Mouse (Mus musculus): ENCODE measurements around the gene Tedc1. TPM values are rescaled to one million over a fixed set of nuclear protein-coding genes. Genes with fewer than 3 reads are reported as not detected.

Tedc1 gene
- 13.3 TPM for total RNA-seq (2023)

DNA sequence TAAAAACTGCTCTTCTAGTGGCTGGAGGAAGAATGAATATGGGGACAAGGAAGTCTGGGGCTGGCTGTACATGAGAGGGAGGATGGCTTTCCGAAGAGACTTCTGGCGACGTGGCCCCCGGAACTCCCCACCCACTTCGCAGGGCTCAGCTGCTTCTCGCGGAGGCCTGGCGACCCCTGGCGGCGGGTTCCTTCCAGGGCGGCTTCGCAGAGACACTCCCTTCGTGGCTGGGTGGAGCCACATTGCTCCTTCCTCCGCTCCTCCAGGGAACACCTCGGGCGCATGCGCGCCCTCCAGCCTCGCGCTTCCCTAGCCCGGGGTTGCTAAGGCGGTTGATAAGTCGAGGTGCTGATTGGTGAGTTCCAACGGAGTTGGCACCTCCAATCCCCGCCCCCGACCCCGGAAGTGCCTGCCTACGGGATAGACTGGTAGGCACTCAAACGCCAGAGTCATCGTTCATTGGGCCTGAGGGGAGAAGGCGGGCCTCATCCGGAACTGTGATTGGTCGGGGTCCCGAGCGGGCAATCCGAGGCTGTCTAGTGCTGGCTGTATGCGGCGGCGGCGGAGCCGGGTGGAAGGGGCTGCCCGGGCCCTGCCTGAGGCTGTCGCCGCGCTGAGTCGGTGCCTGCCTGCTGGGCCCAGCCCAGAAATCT lies at the start of gene Tedc1:
Gene Tedc1, plus strand, starts transcription at position 535 of the 653 bp plus-strand sequence.

DNA sequence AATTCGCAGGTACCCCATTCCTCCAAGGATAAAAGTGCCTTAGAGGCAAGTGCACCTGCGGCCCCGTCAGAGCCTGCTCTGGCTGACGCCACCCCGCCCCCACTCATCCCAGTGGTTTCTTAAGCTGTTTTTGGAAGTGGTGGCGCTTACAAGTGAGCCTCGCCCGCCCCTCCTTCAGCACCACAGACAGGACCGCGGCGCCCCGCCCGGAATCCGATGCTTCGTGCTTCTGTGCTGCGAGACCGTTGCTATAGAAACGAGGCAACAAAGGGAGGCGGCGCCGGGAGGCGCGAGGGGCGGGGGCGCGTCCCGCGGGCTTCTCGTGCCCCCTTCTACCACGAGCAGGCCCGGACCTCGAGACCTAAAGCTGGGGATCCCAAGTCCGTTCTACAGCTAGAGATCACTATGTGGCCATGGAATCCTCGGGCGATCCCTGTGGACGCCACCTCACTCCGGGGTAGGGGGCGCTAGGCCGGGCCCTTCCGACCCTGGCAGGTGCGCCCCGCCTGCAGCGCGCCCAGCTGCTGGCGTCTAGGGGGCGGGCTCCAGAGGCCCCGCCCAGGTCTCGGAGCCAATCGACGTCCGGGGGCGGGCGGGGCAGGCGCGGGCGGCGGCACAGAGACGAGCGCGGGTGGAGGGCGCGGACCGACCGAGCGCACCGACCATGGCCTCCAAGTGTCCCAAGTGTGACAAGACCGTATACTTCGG lies 16.2 kb upstream of the Tedc1 start, which contains the start of gene Crip2:
Gene Crip2, plus strand, starts transcription at position 329 of the 708 bp plus-strand sequence.

DNA sequence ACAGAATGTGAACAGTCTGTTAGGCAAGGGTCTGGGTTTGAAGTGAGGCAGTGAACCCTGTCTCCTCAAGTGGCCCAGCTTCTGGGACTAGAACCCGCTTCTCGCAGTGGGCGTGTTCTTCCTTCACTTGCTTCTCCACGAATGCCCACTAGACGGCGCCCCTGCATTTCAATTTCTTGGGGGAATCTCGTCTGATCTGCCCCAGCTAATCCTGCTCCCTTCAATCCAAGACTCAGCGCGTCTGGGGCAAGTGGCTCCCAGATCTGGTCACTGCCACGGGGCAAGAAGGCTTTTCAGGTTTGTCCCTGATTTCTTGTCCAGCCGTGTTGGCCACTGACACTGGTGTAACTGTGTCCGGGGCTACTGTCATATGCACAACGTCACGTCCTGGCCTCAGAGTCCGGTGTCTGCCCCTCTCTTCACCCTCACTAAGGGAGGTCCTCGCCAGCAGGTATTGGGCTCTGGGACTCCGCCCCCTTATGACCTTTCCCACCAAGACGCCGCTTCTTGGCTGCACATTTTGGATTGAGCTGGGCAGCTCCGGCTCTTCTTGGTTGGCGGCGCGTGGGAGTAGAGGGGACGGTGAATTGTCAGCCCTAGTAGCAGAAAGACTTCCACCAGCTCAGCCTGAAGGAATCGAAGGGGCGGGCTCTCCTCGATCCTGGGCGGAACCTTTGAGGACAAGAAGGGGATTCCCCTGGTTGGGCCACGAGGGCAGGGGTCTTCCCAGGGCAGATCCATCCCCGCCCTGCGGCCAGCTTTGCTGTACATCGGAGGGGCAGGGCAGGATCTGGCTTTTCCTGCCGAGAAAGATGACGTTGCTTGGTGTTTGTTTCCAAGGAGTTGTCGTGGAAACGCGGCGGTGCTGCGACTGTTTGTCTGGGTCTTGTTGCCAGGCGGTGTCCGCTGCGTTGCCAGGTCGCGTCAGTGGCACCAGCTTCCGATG lies 9.8 kb upstream of the Tedc1 start, which contains the start of gene Crip1:
Gene Crip1, plus strand, starts transcription at position 205 of the 946 bp plus-strand sequence.

DNA sequence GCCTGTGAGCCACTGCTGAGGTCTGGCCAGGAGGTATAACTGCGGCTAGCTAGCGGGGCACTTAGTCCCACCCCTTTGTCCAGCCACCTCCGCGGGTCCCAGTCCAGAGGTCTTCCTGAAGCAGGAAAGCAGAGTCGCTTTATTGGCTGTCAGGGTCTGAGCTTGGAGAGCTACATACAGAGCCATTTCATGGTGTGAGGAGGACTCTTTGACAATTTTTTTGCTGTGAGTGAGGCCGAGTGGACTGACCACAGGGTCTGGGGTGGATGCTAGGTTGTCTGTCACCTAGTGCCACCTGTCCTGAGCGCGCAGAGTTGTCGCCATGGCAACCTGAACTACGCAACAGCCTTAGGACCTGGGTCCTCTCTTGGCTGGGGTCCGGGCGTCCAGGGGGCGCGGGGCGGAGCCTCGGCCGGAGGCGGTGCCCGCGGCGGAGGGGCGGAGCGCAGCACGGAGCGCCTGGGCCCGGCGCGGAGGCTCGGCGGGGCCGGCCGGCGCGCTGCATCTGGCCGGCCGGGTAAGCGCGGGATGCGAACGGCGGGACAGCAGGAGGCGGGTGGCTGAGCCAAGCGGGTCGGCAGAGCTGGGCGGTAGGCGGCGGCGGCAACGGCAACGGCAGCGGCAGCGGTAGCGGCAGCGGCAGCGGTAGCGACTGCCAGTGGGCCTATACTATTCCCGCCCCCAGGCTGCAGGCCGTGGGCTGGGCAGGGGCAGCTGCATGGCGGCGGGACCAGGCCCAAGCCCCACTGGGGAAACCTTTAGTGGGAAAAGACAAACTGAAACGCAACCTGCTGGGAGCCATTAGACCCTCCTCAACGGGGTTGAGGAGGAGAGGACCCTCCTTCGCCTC lies 29.4 kb downstream of the Tedc1 start, which contains the start of gene Tmem121:
Gene Tmem121, plus strand, starts transcription at position 489 of the 850 bp plus-strand sequence.

Other genes with a start within 250 kb of the Tedc1 start
- gene Jag2, start 226.6 kb upstream of the Tedc1 start, total RNA-seq (2023): 5.4 TPM
- 30.9 TPM for gene Nudt14, start 214.3 kb upstream of the Tedc1 start, total RNA-seq (2023)
- gene Btbd6, start 179.9 kb upstream of the Tedc1 start, total RNA-seq (2023): 39.7 TPM
- 222 TPM for gene Brf1, start 155.7 kb upstream of the Tedc1 start, total RNA-seq (2023)
- 77.9 TPM for gene Pacs2, start 141.9 kb upstream of the Tedc1 start, total RNA-seq (2023)
- gene Tex22, start 81.9 kb upstream of the Tedc1 start, total RNA-seq (2023): 2.0 TPM
- 93.8 TPM for gene Mta1, start 58.1 kb upstream of the Tedc1 start, total RNA-seq (2023)
- gene Crip2, start 16.2 kb upstream of the Tedc1 start, total RNA-seq (2023): 17.6 TPM
- gene Crip1, start 10.1 kb upstream of the Tedc1 start, total RNA-seq (2023): 1,079 TPM
- not detected for gene Tmem121, start 29.5 kb downstream of the Tedc1 start, total RNA-seq (2023)